Mouse (Mus musculus) kidney, adult 11 months (tissue): Measurements from ENCODE around the gene Smarcd1.
A peak's percentile ranks its signal among the peaks of the same experiment; 100 is the strongest.
"Not testable (repeated sequence)": the region's sequence is repeated elsewhere in the genome, so short reads cannot be mapped to it uniquely, and the experiment has no call there.

Source experiments
- DNase-seq: peaks from one replicate; pipeline ENCODE4 v3.0.0; 2022

Gene Smarcd1

GRCm38 (mm10) chr15:99715361-99715865 is 13.5 kb downstream of the Smarcd1 start:
- DNase-seq = no peak

- peak; percentile 81 for DNase-seq
Measured at GRCm38 (mm10) chr15:99715982-99716746, 14.2 kb downstream of the Smarcd1 start.

- DNase-seq = no peak
Measured at GRCm38 (mm10) chr15:99716814-99717213, 14.9 kb downstream of the Smarcd1 start.

GRCm38 (mm10) chr15:99717386-99718334 is 15.7 kb downstream of the Smarcd1 start, which contains the start of gene Gpd1:
Gene Gpd1 (plus strand): TSS chr15:99717515.
- peak; percentile 86 for DNase-seq

- peak; percentile 85 for DNase-seq
Measured at GRCm38 (mm10) chr15:99718461-99719021, 16.6 kb downstream of the Smarcd1 start.

GRCm38 (mm10) chr15:99719865-99720264 is 17.9 kb downstream of the Smarcd1 start:
- no peak for DNase-seq

GRCm38 (mm10) chr15:99721921-99722743 is 20.2 kb downstream of the Smarcd1 start:
- DNase-seq = no peak

- no peak for DNase-seq
Measured at GRCm38 (mm10) chr15:99723120-99723514, 21.2 kb downstream of the Smarcd1 start.

- peak; percentile 78 for DNase-seq
Measured at GRCm38 (mm10) chr15:99723515-99724291, 21.8 kb downstream of the Smarcd1 start.

GRCm38 (mm10) chr15:99724292-99725021 is 22.5 kb downstream of the Smarcd1 start:
- peak; percentile 91 for DNase-seq

GRCm38 (mm10) chr15:99725341-99726155 is 23.6 kb downstream of the Smarcd1 start, which contains the start of gene Cox14:
Gene Cox14 (plus strand): TSS chr15:99725618.
- peak; percentile 98 for DNase-seq

- DNase-seq = no peak
Measured at GRCm38 (mm10) chr15:99726549-99726948, 24.6 kb downstream of the Smarcd1 start.

- DNase-seq = not testable (repeated sequence)
Measured at GRCm38 (mm10) chr15:99727039-99727438, 25.1 kb downstream of the Smarcd1 start.

- DNase-seq = no peak
Measured at GRCm38 (mm10) chr15:99727525-99727924, 25.6 kb downstream of the Smarcd1 start.

- DNase-seq = no peak
Measured at GRCm38 (mm10) chr15:99728211-99728610, 26.3 kb downstream of the Smarcd1 start.

GRCm38 (mm10) chr15:99729056-99729783 is 27.3 kb downstream of the Smarcd1 start:
- DNase-seq = no peak

GRCm38 (mm10) chr15:99731167-99731566 is 29.2 kb downstream of the Smarcd1 start:
- no peak for DNase-seq

GRCm38 (mm10) chr15:99731678-99732077 is 29.7 kb downstream of the Smarcd1 start:
- DNase-seq = no peak

GRCm38 (mm10) chr15:99733186-99733585 is 31.3 kb downstream of the Smarcd1 start:
- no peak for DNase-seq
